Mouse (Mus musculus): ENCODE results near the gene Tbcd.
A peak's percentile ranks its signal among the peaks of the same experiment; 100 is the strongest.

Gene Tbcd

DNA sequence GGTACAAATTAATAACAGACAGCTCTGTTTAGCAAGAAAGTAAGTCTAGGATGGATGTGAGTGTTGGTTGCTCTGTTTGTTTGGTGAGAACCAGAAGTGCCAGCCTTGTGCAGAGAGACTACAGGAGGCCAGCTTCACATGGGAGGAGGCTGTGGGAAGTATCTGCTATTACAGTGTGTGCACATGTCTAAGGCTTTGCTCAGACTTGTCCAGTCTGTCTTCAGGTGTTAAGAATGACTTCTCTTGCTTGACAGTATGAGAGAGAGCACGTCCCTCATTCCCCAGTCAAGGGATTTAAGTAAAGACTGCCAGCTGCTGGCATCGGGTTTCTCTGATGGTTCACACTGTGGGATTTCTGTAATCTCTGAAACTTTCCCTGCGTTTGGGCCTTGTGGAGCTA, 149.7 kb downstream of the Tbcd start:
- no peak for DNase-seq

DNA sequence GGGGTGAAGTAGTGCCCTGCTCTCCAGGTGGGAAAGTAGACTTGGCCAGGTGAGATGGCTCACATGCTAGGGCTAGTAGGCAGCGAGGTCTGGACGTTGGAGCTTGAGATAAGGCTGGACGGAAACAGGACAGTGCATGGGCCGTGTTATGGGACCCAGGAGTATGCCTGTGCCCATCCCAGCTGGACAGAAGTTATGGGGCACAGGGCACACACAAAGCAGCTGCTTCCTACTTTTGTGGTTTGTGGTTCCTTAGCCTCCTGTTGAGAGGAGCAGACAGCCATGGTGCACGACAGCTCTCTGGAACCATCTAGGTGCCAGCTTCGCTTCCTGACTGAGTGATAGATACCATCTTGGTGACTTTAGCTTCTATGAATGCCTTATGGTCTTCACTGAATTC, 153.9 kb downstream of the Tbcd start:
- no peak for DNase-seq

DNA sequence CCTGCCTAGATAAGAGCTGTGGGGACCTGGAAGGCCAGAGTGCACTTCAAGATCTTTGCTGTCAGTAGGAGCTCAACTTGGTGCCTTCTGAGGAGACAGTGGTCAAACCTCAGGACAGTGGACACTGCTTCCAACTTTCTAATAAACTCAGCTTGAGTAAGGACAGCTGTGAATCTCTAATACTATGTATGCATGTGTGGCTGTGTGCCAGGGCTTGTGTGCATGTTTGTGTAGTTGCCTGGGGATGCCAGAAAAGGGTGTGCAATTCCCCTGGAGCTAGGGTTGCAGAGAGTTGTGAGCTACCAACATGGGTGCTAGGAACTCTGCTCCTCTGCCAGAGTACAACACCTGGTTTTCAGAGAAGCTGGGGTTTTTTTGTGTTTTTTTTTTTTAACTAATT, 159.2 kb downstream of the Tbcd start:
- no peak for DNase-seq

DNA sequence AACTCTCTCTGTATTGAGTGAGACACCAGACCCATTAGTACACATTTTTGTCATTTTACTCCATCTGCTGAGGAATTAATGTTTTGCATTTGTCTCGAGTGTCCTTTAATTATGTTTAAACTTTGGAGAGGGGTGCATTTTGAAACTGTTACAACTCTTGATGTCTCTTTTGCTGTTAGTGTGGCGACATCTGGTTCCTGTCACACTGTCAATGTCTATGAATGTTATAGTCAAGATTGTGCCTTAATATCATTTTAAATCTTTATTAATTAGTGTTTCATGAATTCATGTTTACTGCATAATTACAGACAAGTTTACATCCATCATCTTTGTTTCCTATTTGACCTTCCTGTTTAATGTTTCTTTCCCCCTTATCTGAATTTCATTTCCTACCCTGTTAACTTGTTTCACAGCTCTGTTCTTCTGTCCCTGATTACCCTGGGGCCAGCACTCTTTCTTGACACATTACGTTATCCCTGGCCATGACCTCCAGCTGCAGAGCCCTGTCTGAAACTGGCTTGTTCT, 164.3 kb downstream of the Tbcd start:
- no peak for DNase-seq

DNA sequence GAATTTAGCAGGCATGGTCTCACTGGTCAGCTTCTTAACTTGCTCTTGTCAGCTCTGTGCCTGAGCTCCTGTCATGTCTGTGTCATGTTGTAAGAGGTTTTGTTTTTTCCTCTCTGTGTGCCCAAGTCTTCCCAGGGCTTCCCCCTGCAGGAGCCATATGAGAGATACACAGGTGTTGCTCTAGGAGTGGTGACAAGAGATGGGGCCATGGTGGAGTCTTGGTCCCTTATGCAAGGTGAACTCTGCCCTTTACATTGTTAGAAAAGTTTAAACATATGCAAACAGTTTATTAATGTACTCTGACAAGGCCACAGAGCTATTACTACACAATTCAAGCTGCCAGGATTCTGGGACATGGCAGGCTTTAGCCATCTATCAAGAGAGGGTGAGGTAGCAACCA, 164.8 kb downstream of the Tbcd start:
- no peak for DNase-seq

DNA sequence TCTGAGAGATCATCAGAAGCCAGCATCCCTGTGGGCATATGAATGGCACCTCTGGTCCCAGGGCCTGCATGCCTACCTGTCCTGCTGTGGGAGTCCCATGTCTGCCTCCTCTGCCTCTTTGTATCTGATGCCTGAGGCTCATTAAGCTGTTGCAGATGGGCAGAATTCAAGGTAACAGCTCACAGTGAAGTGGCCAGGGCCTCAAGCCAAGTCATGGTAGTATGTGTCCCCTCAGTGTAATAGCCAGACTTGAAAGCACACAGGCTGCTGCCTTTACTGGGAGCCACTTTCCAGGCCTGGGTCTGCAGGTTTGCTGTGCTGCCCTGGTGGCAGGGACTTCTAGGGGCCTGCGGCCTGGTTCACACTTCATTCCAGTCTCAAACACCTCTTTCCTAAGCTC, 165.6 kb downstream of the Tbcd start:
- no peak for DNase-seq

DNA sequence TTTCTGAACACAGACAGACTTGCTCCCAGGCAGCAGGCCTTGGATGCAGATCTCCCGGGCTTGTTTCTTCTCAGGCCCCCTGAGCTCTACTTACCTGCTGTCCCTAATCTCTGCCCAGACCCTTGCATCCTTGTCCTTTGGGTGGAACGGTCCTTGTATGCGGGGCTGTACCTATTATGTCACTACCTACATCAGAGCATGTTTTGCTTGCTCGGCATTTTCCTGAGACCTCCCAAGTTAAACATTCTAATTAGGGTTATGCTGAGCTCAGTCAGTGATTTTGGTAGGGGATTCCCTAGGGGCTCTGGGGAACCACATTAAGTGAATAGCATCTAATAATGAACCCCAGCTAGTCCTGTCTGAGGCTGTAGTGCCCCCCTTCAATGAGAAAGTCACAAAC, 173.3 kb downstream of the Tbcd start:
- DNase-seq = no peak

DNA sequence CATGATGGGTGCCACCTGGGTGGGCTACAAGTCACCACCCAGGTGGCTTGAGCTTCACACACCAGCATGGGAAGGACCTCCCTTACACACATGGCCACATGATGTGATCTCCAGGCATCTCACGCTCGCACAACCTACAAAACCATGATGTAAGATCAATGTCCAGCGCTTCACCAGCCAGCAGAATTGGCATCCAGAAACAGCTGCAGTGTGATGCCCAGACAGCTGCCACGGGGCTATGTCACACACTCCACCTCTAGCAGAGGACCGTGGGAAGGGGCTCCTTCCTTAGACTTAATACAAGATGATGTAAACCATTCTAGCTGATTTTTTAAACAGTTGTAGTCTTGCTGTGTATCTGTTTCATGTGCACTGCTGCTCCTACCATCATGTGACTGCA, 175.8 kb downstream of the Tbcd start:
- DNase-seq = no peak

DNA sequence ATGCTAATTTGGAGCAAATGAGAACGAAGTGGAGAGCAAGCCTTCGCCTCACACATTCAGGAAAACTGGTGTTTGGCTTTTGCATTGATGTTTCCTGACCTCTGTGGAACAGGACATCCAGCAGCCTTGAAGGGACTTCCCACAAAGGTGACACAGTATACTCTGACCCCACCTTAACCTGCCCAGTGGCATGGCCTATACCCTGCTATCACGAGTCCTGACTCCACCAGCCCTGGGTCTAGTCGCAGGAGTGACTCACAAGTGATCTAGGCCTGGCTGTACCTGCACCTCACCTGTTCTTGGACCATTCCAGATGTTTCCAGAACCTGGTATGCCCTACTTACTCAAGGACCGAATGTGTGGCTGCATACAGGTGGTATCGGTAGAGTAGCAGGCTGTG, 177.8 kb downstream of the Tbcd start:
- no peak for DNase-seq

DNA sequence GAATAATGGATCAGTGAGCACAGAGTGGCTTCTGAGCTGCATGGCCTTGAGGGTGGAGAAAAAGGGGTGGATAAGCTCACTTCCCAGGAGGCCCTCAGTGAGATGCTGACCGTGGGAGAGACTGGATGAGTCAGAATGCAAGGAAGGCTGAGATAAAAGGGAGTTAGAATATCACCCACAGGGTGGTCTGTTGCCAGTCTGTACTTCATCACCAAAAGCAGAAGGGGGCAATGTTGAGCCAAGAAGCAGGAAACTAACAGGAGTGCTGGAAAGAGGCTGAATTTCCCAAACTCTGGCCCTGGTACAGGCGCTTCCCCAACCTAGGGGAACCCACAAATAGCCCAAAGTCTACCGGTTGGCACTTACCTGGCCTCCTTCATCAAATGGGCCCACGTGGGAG, 178.7 kb downstream of the Tbcd start:
- DNase-seq = no peak

DNA sequence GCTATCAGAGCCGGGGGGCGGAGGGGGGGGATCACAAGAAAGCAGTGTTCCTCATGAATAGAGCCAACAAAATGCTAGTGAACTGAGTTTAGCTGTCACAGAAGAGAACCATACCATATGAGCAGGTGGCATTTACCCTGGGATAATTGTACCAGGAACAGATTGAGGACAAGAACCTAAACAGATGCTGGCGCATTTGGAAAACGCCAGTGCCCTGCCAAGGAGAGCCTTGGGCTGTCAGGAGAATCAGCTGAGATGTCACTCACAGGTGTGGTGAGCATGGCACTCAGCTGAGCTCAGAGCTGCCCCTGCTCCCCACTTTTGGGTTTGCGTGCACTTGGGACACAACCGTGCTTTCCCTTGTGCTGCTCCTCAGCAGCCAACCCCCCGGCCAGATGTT, 179.7 kb downstream of the Tbcd start:
- DNase-seq = no peak

DNA sequence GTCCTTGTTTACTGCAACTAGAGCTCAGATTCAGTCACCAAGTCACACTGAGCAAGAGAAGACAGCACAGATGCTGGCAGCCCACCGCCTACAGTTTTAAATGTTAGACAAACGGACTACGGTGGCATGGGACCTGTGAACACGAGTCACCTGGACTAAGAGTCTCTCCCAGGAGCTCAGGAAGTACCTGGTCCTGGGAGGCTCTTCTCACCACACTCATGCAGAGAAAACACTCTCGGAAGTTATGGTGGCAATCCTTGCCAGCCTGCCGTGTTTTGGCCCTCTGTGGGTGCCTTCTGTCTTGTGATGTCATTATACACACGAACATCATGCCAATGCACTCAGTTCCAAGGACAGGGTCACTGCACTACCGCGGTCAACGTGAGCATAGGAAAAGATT, 184.9 kb downstream of the Tbcd start:
- DNase-seq = no peak

DNA sequence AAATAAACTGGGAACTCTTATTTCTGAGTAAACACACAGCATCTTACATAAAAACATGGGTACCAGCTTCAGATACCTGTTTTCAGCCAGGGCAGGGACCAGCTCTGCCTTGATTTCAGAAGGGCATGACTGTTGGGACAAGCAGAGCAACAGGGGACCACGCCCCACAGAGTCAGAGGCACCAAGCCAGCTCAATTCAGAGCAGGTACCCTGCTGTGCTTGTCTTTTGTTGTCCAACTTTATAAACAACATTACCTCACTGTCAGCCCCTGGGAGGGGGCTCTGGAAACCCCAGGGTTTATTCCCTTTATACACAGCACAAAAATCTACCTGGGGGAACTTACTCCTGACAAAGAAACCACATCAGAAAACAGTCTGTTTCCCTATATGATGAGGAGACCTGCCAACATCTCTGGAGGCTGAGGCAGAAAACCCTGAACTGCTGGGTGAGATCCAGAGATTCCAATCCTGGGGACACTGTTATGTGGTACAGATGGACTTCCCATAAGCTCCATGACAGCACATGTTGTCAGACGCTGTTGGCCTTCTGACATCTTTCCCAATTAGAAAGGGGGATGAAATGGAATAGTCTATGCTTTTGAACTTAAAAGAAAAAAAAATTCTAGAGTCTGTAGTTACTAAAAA, 189.9 kb downstream of the Tbcd start:
- DNase-seq = no peak

DNA sequence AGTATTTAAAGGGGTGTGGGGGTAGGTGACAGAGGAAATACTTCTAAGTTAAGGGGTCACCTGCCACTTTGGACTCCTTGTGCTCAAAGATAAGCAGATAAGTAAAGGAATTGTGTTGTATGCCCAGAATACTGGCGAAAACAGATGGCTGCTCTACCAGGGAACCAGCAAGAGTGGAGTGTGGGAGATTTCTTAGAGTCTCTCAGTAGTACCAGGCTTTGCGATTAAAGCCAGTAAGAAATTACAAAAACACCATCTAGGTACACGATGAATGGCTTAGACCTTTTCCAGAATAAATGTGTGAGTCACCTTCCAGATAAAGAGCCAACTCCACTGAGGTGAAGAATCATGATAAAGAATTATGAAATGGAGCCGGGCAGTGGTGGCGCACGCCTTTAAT, 193.6 kb downstream of the Tbcd start:
- DNase-seq = no peak

DNA sequence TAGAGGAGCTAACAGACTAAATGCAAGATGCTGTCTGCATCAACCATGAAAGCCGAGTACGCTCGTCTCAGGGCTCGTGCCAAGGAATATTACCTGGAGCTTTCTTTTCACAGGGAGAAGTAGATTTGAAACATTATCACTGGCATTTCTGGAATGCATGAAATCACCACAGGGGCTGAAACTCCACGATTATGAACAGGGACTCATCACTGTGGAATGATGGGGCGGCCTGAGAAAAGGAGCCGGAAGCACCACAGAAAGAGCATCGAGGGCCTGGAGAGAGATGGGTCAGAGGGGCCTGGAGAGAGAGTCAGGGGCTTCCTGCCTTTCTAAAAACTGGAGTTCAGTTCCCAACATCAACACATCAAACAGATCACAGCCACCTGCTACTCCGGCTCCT, 195.6 kb downstream of the Tbcd start:
- DNase-seq = no peak

DNA sequence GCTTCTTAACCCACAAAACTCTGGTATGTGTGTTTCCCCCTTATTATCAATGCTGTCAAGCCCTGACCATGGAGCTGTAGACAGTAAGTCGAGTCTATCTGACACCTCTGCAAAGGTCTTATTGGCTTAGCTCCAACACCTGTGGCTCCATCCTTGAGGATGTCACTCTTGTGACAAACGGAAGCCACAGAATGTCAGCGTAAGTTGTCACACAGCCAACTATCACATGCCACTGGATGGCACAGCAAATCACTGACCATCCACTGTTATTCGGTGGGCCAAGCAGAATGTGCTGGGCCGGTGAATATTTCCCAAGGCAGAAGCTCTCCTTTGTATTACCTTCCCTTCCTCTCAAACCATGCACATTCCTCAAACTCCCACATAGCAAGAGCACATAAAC, 196.4 kb downstream of the Tbcd start:
- no peak for DNase-seq

DNA sequence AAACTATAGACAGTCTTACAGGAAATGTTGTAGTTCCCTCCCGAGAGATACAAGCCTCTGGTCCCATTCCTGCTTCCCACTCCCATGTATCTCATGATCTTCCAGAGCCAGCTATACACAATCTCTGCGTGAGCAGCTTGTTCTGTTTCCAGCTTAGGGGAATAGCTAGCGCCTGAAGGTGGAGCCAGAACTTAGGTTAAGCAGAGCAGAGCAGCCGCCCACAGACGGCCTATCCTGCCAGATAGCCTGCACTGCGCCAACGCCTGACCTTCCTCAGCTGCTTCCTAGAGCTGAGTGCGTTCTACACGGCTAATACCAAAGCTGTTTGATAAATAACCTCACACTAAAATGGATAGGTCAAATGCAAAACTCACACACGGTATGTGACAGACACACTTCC, 198.2 kb downstream of the Tbcd start:
- DNase-seq = no peak

DNA sequence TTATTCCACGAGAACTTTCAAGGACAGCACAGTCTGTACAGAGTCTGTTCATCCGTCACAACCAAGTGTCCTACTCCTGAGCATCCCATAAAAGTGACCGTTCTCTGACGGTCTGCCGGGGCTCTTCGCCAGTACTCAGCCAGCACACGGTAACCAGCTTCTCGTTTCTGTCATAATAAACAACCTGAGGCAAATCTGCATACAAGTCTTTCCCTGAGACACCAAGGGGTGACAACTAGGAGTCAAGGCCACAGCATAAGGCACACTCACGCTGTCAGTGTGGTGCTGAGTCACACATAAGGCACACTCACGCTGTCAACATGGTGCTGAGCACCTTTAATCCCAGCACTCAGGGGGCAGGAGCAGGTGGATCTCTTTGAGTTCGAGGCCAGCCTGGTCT, 198.9 kb downstream of the Tbcd start:
- no peak for DNase-seq

DNA sequence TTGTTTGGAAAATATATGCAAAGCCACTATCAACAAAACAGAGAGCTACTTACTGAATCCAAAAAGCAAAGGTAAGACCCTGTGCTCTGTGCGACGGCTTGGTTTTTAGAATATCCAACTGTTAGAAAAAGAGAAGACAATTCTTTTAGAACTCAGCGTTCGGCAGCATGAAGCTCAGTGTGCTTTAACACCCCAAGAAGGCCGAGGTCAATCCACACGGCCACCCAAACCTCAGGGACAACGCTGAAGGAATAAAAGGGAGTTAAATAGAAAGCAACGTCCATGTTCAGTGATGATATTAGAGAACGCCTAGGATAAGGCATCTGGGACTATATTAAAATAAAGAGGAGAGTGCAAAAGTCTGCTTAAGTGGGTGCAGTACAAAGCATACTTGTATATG, 199.8 kb downstream of the Tbcd start:
- no peak for DNase-seq

DNA sequence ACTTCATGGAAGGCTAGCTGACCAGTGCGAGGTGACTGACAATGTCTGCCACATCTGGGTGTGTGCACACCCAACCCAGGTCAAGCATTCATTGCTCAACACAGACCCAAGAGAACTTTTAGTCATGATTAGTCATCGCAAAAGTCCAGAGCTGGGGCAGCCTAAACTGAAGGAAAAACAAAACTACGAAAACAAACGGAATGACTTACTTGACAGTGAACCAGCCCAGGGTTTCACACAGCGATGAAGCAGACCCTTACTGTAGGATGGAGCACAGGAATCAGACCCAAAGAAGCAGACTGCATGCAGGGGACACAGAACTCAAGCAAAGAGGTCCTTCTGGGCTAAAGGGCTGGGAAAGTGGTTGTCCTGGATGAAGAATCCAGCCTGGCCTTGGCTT, 200.2 kb downstream of the Tbcd start:
- no peak for DNase-seq

DNA sequence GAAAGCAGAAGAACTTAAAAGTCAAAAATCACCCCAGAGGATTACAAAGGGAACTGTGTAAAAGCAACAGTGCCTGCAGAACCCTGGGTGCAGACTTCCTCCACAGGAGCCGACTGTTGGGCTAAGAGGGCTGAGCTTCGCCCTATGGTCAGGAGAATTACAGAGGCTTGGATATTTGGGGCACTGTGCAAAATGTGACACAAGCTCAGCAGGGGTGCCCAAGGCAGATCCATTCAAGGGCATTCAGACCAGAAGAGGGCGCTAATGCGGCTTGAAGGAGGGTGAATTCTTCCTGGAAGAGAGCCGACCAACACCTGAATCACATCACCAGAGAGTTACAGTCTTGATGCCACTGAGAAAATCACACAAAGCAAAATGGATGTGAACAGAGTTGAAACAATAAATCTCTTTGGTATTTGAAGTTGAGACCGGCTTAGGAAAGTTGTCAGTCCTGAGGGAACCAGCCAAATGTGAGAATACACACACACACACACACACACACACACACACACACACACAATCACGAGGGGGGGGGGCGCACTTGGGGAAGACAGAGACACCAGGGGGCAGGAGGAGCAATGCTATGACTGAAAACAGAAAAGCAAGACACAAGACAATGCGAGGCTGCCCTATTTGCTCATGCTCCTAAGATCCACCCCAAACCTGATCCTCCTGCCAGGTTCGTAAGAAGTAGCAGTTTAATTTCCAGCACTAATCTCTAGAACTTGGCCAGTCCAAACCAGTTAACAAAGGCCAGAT, 201.0 kb downstream of the Tbcd start:
- peak; percentile 88 for DNase-seq

DNA sequence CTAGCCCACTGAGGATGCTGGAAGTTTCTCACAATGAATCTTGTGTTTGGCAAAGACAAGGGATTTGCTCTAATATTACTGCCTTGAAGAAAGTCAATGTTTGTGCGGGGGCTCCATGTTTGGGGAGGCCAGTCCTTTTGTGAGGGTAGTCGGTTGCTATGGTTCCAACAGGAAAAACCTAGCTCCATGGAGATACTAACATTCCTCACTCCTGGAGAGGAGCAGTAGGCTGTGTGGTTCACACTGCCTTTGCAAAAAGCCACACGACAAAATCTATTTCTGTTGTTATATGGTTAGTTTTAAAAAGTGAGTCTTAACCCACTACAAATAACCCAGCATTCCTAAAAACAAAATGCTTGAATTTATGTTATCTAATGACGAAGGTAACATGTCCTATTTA, 201.9 kb downstream of the Tbcd start:
- DNase-seq = no peak

DNA sequence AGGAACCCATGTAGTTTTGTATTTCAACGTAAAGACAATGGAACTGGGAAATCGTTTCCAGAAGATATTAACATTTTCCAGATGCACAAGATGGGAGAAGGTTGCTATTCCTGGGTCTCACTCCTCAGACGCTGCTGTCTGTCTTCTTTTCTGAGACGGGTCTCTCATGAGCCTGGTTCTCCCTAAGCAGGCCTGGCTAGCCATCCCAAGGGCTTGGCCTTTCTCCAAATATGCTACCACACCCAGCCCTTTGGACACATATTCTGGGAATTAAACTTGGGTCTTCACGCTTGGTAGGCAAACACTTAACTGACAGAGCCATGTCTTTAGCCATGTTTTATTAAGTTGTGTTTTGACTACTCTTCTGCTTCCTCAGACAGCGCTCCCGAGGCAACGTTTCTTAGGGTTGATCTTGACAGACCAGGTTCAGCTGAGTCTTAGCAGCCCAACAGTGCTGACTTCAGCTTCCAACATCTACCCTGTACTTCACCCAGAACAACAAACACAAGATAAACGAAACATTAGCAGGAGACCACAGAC, 202.7 kb downstream of the Tbcd start:
- DNase-seq = no peak

DNA sequence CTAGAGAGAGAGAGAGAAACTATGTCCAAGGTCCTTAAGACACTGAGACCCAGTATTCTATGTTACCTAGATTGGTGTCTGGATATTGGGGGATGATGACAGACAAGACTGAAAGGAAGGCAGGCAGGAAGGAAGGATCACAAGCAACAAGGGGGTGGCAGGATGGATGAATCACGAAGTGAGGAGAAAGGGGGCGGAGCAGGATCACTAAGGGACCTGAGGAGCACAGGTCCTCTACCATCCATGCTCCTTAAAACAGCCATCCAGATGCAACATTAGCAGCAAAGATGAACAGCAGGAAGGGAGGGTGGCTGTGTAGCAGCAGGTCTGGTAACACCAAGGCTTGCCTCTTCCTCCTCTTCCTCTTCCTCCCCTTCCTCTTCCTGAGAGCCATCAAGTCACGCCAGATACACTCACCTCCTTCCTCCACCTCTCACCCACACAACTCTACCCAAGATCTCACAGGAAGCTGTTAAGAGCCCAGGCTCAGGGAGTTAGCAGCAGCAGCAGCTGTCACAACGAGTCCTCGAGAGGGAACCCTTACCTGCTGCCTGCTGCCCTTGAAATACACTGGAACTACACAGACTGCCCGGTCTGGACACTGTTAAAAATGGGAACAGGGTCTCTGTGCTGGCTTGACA, 203.5 kb downstream of the Tbcd start:
- no peak for DNase-seq
